In the genomic region with DNA sequence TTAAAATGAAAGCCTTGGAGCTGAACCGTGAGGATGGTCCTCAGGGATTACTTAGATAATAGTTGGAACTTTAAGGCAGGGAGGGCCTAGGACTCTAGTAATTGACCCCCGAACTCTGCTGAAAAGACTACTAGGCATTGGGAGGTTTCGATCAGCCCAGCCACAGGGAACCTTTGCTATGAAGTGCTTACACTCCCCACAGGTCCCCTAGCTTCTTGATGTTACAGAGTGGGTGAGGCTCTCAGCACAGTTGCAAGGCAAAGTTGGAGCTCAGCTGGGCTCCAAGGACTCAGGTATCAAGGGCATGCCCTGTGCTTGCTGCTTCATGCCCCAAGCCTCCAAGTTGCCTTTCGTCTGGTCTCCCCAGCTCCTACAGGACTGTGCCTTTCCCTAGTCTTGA, we compare ENCODE assay signal across 8 mouse cellular contexts. TPM values are rescaled to one million over a fixed set of nuclear protein-coding genes. Genes with fewer than 3 reads are reported as not detected.
DNase-seq lines count a peak whose midpoint lies in the region; ATAC-seq and TF ChIP-seq lines count a peak whose summit lies in the region.

No protein-coding gene starts in this region.

- H3K27me3 ChIP-seq in kidney, adult 2 months (replicated peaks; ENCODE audit: control insufficient read depth, insufficient read depth, low read length), result no peaks in the 10 kb centered on the region
- no peaks in the 10 kb centered on the region for H3K27me3 ChIP-seq in intestine, embryonic 14.5 days (replicated peaks; ENCODE audit: control insufficient read depth, insufficient read depth, low read length)
- H3K27me3 ChIP-seq in midbrain, embryonic 16.5 days (ENCODE audit: control insufficient read depth, insufficient read depth, low read depth, low read length), result peaks cover 10% of the 10 kb centered on the region; the same call in 1 of the 2 replicates

- H3K27ac ChIP-seq in kidney, adult 2 months (ENCODE audit: insufficient read depth, low read depth, low read length), result peak overlapping the region; percentile 29
- H3K27ac ChIP-seq in intestine, embryonic 14.5 days (ENCODE audit: low read depth), result no peak overlapping the region
- peak overlapping the region; percentile 87 for H3K27ac ChIP-seq in midbrain, embryonic 16.5 days (ENCODE audit: low read length)

- ATAC-seq in intestine, embryonic 14.5 days (replicated peaks; ENCODE audit: low FRiP score, low TSS enrichment, low read depth), result no peak
- ATAC-seq in midbrain, embryonic 16.5 days, result no peak

- peak overlapping the region; percentile 97 for H3K9ac ChIP-seq in intestine, embryonic 14.5 days (ENCODE audit: low read length)
- H3K9ac ChIP-seq in midbrain, embryonic 16.5 days (ENCODE audit: low read depth, low read length), result peak overlapping the region; percentile 100

- peak overlapping the region; percentile 82 for H3K4me3 ChIP-seq in kidney, adult 2 months (ENCODE audit: insufficient read depth, low read depth, low read length)
- H3K4me3 ChIP-seq in intestine, embryonic 14.5 days (ENCODE audit: low read depth, low read length), result peak overlapping the region; percentile 93
- H3K4me3 ChIP-seq in midbrain, embryonic 16.5 days (ENCODE audit: low read depth, low read length), result peak overlapping the region; percentile 97

- H3K36me3 ChIP-seq in kidney, adult 2 months (ENCODE audit: control insufficient read depth, insufficient read depth, low read length), result no peaks in the 10 kb centered on the region
- 0 out of 2 replicates have a peak, but pooled peaks cover 10% of the 10 kb centered on the region for H3K36me3 ChIP-seq in intestine, embryonic 14.5 days (ENCODE audit: control insufficient read depth, insufficient read depth, low read length)
- H3K36me3 ChIP-seq in midbrain, embryonic 16.5 days (ENCODE audit: control insufficient read depth, insufficient read depth, low read length), result no peaks in the 10 kb centered on the region

- no peak for DNase-seq in kidney, adult 2 months
- DNase-seq in kidney, postnatal 25 days, result no peak
- peak; percentile 24 for DNase-seq in c-Kit-positive CD71-positive TER-119-positive erythroid progenitor cells, embryonic 14.5 days (ENCODE audit: low spot score)
- peak; percentile 53 for DNase-seq in intestine, embryonic 14.5 days (ENCODE audit: low spot score)
- no peak for DNase-seq in left cerebral cortex, postnatal 36 days (ENCODE audit: low spot score in 2 of 2)
- no peak for DNase-seq in left cerebral cortex, adult 11 months (ENCODE audit: low spot score)
- DNase-seq in testis, postnatal 10 days (ENCODE audit: low spot score), result no peak

- no peak for TF ChIP-seq POLR2A in kidney, adult 2 months (IDR thresholded peaks at IDR 0.05; ENCODE audit: low read depth, low read length)

- WGBS in kidney, adult 2 months, result 23% methylated on average over 4 of the region's 4 CpGs
- WGBS in intestine, embryonic 14.5 days, result 41% methylated on average over 4 of the region's 4 CpGs
- WGBS in midbrain, embryonic 16.5 days, result 46% methylated on average over 4 of the region's 4 CpGs

- peak overlapping the region; percentile 82 for H3K4me2 ChIP-seq in intestine, embryonic 14.5 days (ENCODE audit: low read length)
- peak overlapping the region; percentile 100 for H3K4me2 ChIP-seq in midbrain, embryonic 16.5 days (ENCODE audit: low read length)

- H3K9me3 ChIP-seq in intestine, embryonic 14.5 days (ENCODE audit: control insufficient read depth, low read length), result no peaks in the 10 kb centered on the region
- no peaks in the 10 kb centered on the region for H3K9me3 ChIP-seq in midbrain, embryonic 16.5 days (replicated peaks; ENCODE audit: control insufficient read depth, low read length, poor library complexity, severe bottlenecking)

- intact Hi-C loops in left cerebral cortex, postnatal 36 days (cut with DNase I), result loop anchor here (5.0 kb wide), 1 partner anchor 95 kb away; a partner anchor contains a TSS

- no peak for TF ChIP-seq CTCF in kidney, adult 2 months (conservative IDR thresholded peaks at IDR 0.05; ENCODE audit: insufficient read depth, insufficient read length, low read depth, low read length)

- peaks cover 22% of the 10 kb centered on the region for H3K4me1 ChIP-seq in kidney, adult 2 months (ENCODE audit: control insufficient read depth, insufficient read depth, low read length)
- peaks cover 24% of the 10 kb centered on the region for H3K4me1 ChIP-seq in intestine, embryonic 14.5 days (replicated peaks; ENCODE audit: control insufficient read depth, insufficient read depth, low read length)
- peaks cover 43% of the 10 kb centered on the region for H3K4me1 ChIP-seq in midbrain, embryonic 16.5 days (ENCODE audit: control insufficient read depth, insufficient read depth, low read length)

RNA-seq across cellular contexts. Expression of a gene that starts 1.4 kb away (rescaled TPM):
- 9.0 and 10.2 TPM in 2 replicates for polyA plus RNA-seq in kidney, adult 2 months (2012; rRNA removed)
- polyA plus RNA-seq in intestine, embryonic 14.5 days (2014; fragmentation: Nextera tagmentation; extraction: Ambion mirVana), result 20.9 and 24.9 TPM in 2 replicates
- polyA plus RNA-seq in midbrain, embryonic 16.5 days (2015; fragmentation: Nextera tagmentation; extraction: Ambion mirVana), result 25.7 and 27.5 TPM in 2 replicates
- total RNA-seq in left cerebral cortex, postnatal 36 days (2021), result 10 to 100 TPM; 51.8 to 56.5 TPM

RNA-seq across cellular contexts. Expression of a gene that starts 13.8 kb away (rescaled TPM):
- 5.0 and 5.3 TPM in 2 replicates for polyA plus RNA-seq in kidney, adult 2 months (2012; rRNA removed)
- polyA plus RNA-seq in intestine, embryonic 14.5 days (2014; fragmentation: Nextera tagmentation; extraction: Ambion mirVana), result 0.07 and 0.50 TPM in 2 replicates
- 0.14 and 0.21 TPM in 2 replicates for polyA plus RNA-seq in midbrain, embryonic 16.5 days (2015; fragmentation: Nextera tagmentation; extraction: Ambion mirVana)
- under 1 TPM; 0.94 to 0.97 TPM for total RNA-seq in left cerebral cortex, postnatal 36 days (2021)

RNA-seq across cellular contexts. Expression of a gene that starts 28.2 kb away (rescaled TPM):
- 103 and 172 TPM in 2 replicates for polyA plus RNA-seq in kidney, adult 2 months (2012; rRNA removed)
- polyA plus RNA-seq in intestine, embryonic 14.5 days (2014; fragmentation: Nextera tagmentation; extraction: Ambion mirVana), result 452 and 522 TPM in 2 replicates
- 350 and 353 TPM in 2 replicates for polyA plus RNA-seq in midbrain, embryonic 16.5 days (2015; fragmentation: Nextera tagmentation; extraction: Ambion mirVana)
- total RNA-seq in left cerebral cortex, postnatal 36 days (2021), result 100 to 1,000 TPM; 230 to 258 TPM

Comparison
In these comparisons a context has a peak if more than half of its experiments do, and no peak if none do; other contexts are left out.
1. DNase-seq: peak in c-Kit-positive CD71-positive TER-119-positive erythroid progenitor cells, embryonic 14.5 days (single experiment) and intestine, embryonic 14.5 days (single experiment); none in kidney, adult 2 months (single experiment), kidney, postnatal 25 days (0 of 2), left cerebral cortex, postnatal 36 days (0 of 2), left cerebral cortex, adult 11 months (single experiment) and testis, postnatal 10 days (single experiment).
2. Peak in every context shown above with its lines, with median percentiles within 50 percentile points of each other: H3K4me3 ChIP-seq.